Mouse (Mus musculus) spleen, adult 2 months (tissue): ENCODE results near the gene Exosc9. TPM values are rescaled to one million over a fixed set of nuclear protein-coding genes. Genes with fewer than 3 reads are reported as not detected.

Experiments used
- DNase-seq, 2 experiments: peaks; one replicate each; pipeline versions ENCODE4 v3.0.0 to v3.0.0-alpha.2; 2012 to 2021; ENCODE audit warnings: low spot score in 2 of 2, low read depth in 1 of 2
- H3K27ac ChIP-seq: fragments of 200-500 bp; 2 replicates; pipeline ENCODE4 v1.5.1; 2012; ENCODE audit warnings: low read length, inconsistent platforms; ENCODE audit not compliant: insufficient read depth
- H3K27me3 ChIP-seq: fragments of 200-500 bp; 2 replicates; pipeline ENCODE4 v1.6.1; 2012; ENCODE audit warnings: mild to moderate bottlenecking, moderate library complexity, low read length, inconsistent platforms; ENCODE audit not compliant: control insufficient read depth, insufficient read depth
- H3K36me3 ChIP-seq: fragments of 200-500 bp; 2 replicates; pipeline ENCODE4 v1.6.1; 2012; ENCODE audit warnings: mild to moderate bottlenecking, low read length, inconsistent platforms; ENCODE audit not compliant: control insufficient read depth, insufficient read depth
- H3K4me1 ChIP-seq: fragments of 200-500 bp; 2 replicates; pipeline ENCODE4 v1.6.1; 2011; ENCODE audit warnings: inconsistent platforms; ENCODE audit not compliant: control insufficient read depth, insufficient read depth, insufficient read length
- H3K4me3 ChIP-seq: fragments of 200-500 bp; 2 replicates; pipeline ENCODE4 v1.5.1; 2011; ENCODE audit warnings: mild to moderate bottlenecking, inconsistent platforms; ENCODE audit not compliant: insufficient read depth, insufficient read length; ENCODE audit errors: extremely low read depth
- CTCF ChIP-seq: fragments of 200-500 bp; IDR thresholded peaks from 2 replicates; pipeline ENCODE4 v1.5.1; 2011; ENCODE audit warnings: mild to moderate bottlenecking, inconsistent platforms; ENCODE audit not compliant: insufficient read depth, insufficient read length, insufficient replicate concordance; ENCODE audit errors: extremely low read depth
- POLR2A ChIP-seq: fragments of 200-500 bp; IDR thresholded peaks from 2 replicates; pipeline ENCODE4 v1.6.1; 2011; ENCODE audit warnings: low read depth, low read length, inconsistent platforms
- WGBS: fragments of 180-500 bp; shearing (Covaris S2); methylation state at CpG from one replicate; pipeline ENCODE4 v1.1.7; 2018; 5-methylcytosine and 5-hydroxymethylcytosine counted together
- polyA plus RNA-seq: library from polyadenylated mRNA; depleted of rRNA; stranded (reverse); fragments of >200 nt; gene quantifications from 2 replicates; pipeline ENCODE4 v1.2.3, GENCODE M21; 2012

Gene Exosc9
- polyA plus RNA-seq, 1 experiment, result 3.9 TPM

DNA sequence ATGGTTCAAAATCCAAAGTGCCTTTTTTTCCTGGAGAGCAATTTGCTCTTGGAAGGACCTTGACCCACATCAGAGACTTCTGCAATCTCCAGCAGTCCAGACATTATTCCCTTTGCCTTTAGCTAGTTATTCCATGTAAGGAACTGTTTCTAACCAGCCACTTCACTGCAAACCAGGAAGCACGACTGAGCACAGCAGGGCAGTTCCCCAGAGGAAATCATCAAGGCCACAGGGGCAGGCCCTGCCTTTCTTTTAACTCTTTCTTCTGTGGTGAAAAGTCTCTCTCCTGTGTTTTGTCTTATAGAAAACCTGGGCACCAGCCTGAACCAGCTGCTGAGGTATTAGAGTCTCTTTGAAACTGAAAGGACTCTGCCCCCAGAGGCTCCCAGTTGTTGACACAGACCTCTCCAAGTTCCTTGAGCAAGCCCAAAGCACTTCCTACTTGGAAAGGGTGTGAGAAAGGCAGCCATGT lies 19.2 kb upstream of the Exosc9 start:
- Histone ChIP-seq H3K4me1 (peaks cover 3% of the 10 kb centered on the region; the same call in 1 of the 2 replicates), H3K27ac (no peak overlapping the region), H3K27me3 (peaks cover 2% of the 10 kb centered on the region; the same call in 1 of the 2 replicates), H3K4me3 (no peak overlapping the region), H3K36me3 (no peaks in the 10 kb centered on the region)
- no peak for DNase-seq
- TF ChIP-seq POLR2A (no peak), CTCF (no peak)
- 0% methylated on average over 1 of the region's 1 CpGs for WGBS

DNA sequence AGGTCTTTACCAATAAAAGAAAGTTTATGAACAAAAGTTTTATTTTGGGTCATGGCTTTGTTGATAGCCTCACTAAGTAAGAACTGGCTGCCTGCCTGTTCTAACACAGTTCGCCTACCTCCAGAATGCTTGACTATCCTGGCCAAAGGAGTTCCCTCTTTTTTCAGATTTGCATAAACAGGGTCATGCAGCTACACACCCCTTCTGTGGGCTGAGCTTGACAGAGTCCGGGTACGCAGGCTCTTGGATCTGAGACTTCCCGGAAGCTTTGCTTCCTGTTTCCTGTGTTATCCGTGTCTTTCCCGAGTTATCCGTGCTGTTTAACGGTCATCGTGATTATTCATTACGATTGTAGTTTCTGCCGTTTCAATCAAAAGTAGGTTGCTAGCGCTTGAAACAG lies 16.4 kb upstream of the Exosc9 start:
- peaks cover 3% of the 10 kb centered on the region; the same call in 1 of the 2 replicates for H3K4me1 ChIP-seq
- no peak for DNase-seq
- TF ChIP-seq POLR2A (no peak), CTCF (no peak)
- no peak overlapping the region for H3K27ac ChIP-seq
- peaks cover 2% of the 10 kb centered on the region; the same call in 1 of the 2 replicates for H3K27me3 ChIP-seq
- H3K4me3 ChIP-seq, result no peak overlapping the region
- H3K36me3 ChIP-seq, result no peaks in the 10 kb centered on the region
- 74% methylated on average over 12 of the region's 12 CpGs for WGBS

DNA sequence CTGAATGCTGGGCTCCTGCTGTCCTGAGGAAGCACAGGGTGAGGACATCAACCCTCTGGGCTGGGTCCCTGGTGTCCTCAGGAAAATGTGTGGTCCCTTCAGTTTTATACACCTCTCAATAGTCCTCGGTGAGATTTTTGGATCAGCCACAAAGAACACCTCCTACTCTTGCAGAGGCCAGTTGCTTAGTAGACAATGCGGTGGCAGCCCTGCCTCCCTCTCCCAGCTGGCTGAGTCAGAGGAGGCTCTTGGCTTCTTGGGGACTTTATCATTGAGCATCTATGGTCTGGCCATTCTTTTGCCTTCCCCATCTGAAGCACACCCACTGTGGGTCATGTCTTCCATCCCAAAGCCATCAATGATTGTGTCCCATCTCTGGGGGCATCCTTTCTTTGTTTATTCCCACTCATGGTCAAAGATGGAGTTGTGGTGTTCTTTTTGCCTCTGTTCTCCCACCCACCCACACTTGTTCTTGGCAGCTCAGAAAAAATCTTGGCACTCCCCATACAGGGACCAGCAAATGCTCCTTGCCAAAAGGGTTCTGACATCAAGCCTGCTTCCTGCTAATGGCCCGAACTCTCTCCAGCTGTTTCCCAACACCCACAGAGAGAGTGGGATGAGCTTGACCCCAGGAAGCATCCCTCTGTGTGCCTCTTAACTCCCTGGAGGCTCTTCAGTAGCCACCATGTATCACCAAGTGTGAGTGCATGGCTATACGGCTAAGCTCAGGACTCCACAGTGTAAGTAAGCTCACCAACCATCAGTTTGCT lies 14.5 kb upstream of the Exosc9 start:
- no peak overlapping the region for H3K27ac ChIP-seq
- H3K4me3 ChIP-seq, result no peak overlapping the region
- H3K4me1 ChIP-seq, result no peaks in the 10 kb centered on the region
- TF ChIP-seq POLR2A (no peak), CTCF (no peak)
- H3K27me3 ChIP-seq, result no peaks in the 10 kb centered on the region
- no peak for DNase-seq
- 87% methylated on average over 4 of the region's 4 CpGs for WGBS
- H3K36me3 ChIP-seq, result no peaks in the 10 kb centered on the region

DNA sequence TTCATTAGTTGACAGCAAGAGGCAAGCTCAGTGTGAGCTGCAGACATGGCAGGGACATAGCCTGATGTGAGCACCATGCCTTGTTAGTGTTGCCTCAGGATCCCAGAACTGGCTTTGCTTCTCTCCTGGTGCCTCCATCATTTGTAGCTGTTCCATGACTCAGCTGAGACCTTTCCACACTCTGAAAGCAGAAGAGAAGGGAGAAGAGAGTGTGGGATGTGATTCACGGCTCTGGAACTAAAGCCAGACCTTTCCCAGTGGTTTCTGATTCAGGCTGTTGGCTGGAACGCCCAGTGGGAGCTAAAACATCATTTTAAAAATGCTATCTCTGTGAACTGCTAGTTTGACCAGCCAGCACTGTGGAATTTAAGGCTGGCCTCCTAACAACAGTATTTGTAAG lies 11.7 kb upstream of the Exosc9 start:
- WGBS, result 65% methylated on average over 2 of the region's 2 CpGs
- Histone ChIP-seq H3K27me3 (no peaks in the 10 kb centered on the region), H3K4me3 (no peak overlapping the region), H3K36me3 (no peaks in the 10 kb centered on the region), H3K27ac (no peak overlapping the region), H3K4me1 (no peaks in the 10 kb centered on the region)
- DNase-seq, result no peak
- TF ChIP-seq POLR2A, result no peak
- no peak for TF ChIP-seq CTCF

DNA sequence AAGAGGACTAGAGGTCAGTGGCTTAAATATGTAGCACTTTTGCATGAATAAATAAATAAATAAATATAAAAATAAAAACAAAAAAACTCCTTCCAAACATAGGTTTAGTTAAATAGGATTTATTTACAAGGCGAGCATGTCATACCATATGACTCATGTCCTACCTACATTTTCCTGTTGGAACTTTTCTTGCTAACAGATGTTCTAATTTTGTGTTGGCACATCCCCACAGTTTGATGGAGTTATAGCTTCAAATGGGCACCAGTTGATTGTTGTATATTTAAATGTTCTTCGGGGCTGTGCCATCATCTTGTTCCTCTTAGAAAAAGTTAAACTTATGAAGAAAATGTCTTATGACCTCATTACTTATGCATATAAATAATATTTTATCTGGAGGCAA lies 11.0 kb upstream of the Exosc9 start:
- WGBS, result 84% methylated on average over 2 of the region's 2 CpGs

DNA sequence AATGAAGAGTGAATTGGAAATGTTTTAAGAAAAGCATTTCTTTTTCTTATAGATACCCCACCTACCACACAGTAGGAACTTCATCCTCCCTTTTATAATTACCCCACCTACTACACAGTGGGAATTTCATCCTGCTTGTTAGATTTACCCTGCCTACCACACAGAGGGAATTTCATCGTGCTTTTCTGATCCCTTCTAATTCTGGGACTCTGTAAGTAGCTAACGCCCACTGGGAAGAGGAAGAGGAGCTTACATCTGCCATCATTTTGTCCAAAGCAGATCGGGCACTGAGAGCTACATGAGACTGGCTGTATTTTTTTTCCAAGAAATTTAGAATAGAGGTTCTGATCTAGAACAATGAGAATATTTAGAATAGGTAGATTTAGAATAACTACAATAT lies 7.4 kb upstream of the Exosc9 start:
- no peaks in the 10 kb centered on the region for H3K4me1 ChIP-seq
- H3K4me3 ChIP-seq, result no peak overlapping the region
- no peaks in the 10 kb centered on the region for H3K27me3 ChIP-seq
- 80% methylated on average over 3 of the region's 3 CpGs for WGBS
- no peak for DNase-seq
- no peak for TF ChIP-seq POLR2A
- no peak for TF ChIP-seq CTCF
- no peaks in the 10 kb centered on the region for H3K36me3 ChIP-seq
- no peak overlapping the region for H3K27ac ChIP-seq

More for the DNA sequence above, 11.0 kb upstream of the Exosc9 start:
- Histone ChIP-seq H3K4me1 (no peaks in the 10 kb centered on the region), H3K27ac (no peak overlapping the region), H3K4me3 (no peak overlapping the region), H3K27me3 (no peaks in the 10 kb centered on the region), H3K36me3 (no peaks in the 10 kb centered on the region)
- TF ChIP-seq CTCF (no peak), POLR2A (no peak)
- no peak for DNase-seq

DNA sequence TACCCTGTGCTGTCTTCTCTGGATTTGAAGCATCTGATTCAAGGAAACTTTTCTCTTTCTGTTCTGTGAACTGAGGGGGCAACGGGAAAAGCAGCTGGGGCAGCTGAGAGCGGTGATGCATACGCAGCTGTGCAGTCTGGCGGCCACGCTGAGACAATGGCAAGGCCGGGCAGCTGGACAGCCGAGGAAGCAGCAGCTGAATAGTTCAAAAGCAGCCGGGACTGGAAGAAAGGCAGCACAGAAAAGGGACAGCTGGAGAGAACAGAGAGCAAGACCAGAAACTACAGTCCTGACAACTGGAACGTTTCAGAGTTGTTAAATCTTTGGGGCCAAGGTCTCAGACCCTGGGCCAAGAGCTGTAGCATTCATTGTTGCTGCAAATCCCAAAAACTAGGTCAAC lies 1.1 kb upstream of the Exosc9 start:
- no peak overlapping the region for H3K4me3 ChIP-seq
- WGBS, result 24% methylated on average over 9 of the region's 9 CpGs
- peaks cover 2% of the 10 kb centered on the region; the same call in 1 of the 2 replicates for H3K36me3 ChIP-seq
- peaks cover 4% of the 10 kb centered on the region; the same call in 1 of the 2 replicates for H3K4me1 ChIP-seq
- TF ChIP-seq POLR2A (no peak), CTCF (no peak)
- H3K27ac ChIP-seq, result no peak overlapping the region
- DNase-seq, result no peak
- no peaks in the 10 kb centered on the region for H3K27me3 ChIP-seq
